Mouse (Mus musculus) MEL (cell line): ENCODE results near the gene Odf3. TPM values are rescaled to one million over a fixed set of nuclear protein-coding genes. Genes with fewer than 3 reads are reported as not detected.

Experiments
- DNase-seq: peaks from one replicate; pipeline ENCODE4 v3.0.0; 2011; ENCODE audit warnings: low read depth, low spot score
- H3K27ac ChIP-seq: 2 replicates; pipeline ENCODE4 v1.5.1; 2012; ENCODE audit warnings: low read depth, mild to moderate bottlenecking, control low read depth, low read length, moderate library complexity; ENCODE audit not compliant: control insufficient read depth
- H3K27me3 ChIP-seq, 2 experiments: fragments of 150-350 bp in 1 of 2; sonication (generic) in 1 of 2; 2 replicates each; pipeline ENCODE4 v1.6.1; 2012; ENCODE audit warnings: low read length in 2 of 2, mild to moderate bottlenecking in 2 of 2, improper control_type of control experiment in 1 of 2, moderate library complexity in 1 of 2; ENCODE audit not compliant: insufficient read depth in 2 of 2, control insufficient read depth in 1 of 2
- H3K36me3 ChIP-seq, 2 experiments: 2 replicates each; pipeline ENCODE4 v1.6.1; 2012 to 2014; ENCODE audit warnings: low read length in 2 of 2, improper control_type of control experiment in 1 of 2, inconsistent platforms in 1 of 2, mild to moderate bottlenecking in 1 of 2; ENCODE audit not compliant: insufficient read depth in 2 of 2, control insufficient read depth in 1 of 2
- H3K4me1 ChIP-seq, 2 experiments: fragments of 150-350 bp in 1 of 2; sonication (generic) in 1 of 2; 2 replicates each; pipeline ENCODE4 v1.6.1; 2012; ENCODE audit warnings: low read length in 2 of 2, improper control_type of control experiment in 1 of 2, mild to moderate bottlenecking in 1 of 2; ENCODE audit not compliant: insufficient read depth in 2 of 2, control insufficient read depth in 1 of 2
- H3K4me3 ChIP-seq, 2 experiments: fragments of 150-350 bp in 1 of 2; sonication (generic) in 1 of 2; 2 replicates each; pipeline ENCODE4 v1.5.1; 2012; ENCODE audit warnings: low read depth in 2 of 2, low read length in 2 of 2, mild to moderate bottlenecking in 2 of 2, moderate library complexity in 2 of 2, control low read depth in 1 of 2, improper control_type of control experiment in 1 of 2; ENCODE audit not compliant: control insufficient read depth in 1 of 2, insufficient read depth in 1 of 2
- H3K79me2 ChIP-seq: 2 replicates; pipeline ENCODE4 v1.6.1; 2012; ENCODE audit warnings: mild to moderate bottlenecking, low read length, moderate library complexity; ENCODE audit not compliant: control insufficient read depth, poor library complexity, insufficient read depth
- H3K9ac ChIP-seq: 2 replicates; pipeline ENCODE4 v1.6.1; 2012; ENCODE audit warnings: low read depth, mild to moderate bottlenecking, control low read depth, low read length, moderate library complexity; ENCODE audit not compliant: control insufficient read depth, poor library complexity, severe bottlenecking
- H3K9me3 ChIP-seq: fragments of 150-350 bp; sonication (generic); replicated peaks from 2 replicates; pipeline ENCODE4 v1.6.1; 2012; ENCODE audit warnings: mild to moderate bottlenecking, low read length, improper control_type of control experiment, moderate library complexity; ENCODE audit not compliant: insufficient read depth
- BHLHE40 ChIP-seq: IDR thresholded peaks from 2 replicates; pipeline ENCODE4 v1.6.1; 2012; ENCODE audit warnings: low read depth, mild to moderate bottlenecking, inconsistent platforms, low read length, improper control_type of control experiment, borderline replicate concordance
- CHD1 ChIP-seq: IDR thresholded peaks from 2 replicates; pipeline ENCODE4 v1.6.1; 2012; ENCODE audit warnings: low read depth, mild to moderate bottlenecking, inconsistent platforms, low read length, improper control_type of control experiment
- CHD2 ChIP-seq: IDR thresholded peaks from 2 replicates; pipeline ENCODE4 v1.6.1; 2011; ENCODE audit warnings: low read length, improper control_type of control experiment
- E2F4 ChIP-seq: IDR thresholded peaks from 2 replicates; pipeline ENCODE4 v1.6.1; 2011; ENCODE audit warnings: low read depth, low read length, improper control_type of control experiment, borderline replicate concordance
- ELF1 ChIP-seq: IDR thresholded peaks from 2 replicates; pipeline ENCODE4 v1.6.1; 2014; ENCODE audit warnings: low read depth, mild to moderate bottlenecking, inconsistent platforms, low read length, improper control_type of control experiment, moderate library complexity
- EP300 ChIP-seq, 2 experiments: IDR thresholded peaks; 2 replicates each; pipeline ENCODE4 v1.6.1; 2011; ENCODE audit warnings: improper control_type of control experiment in 2 of 2, low read length in 2 of 2, low read depth in 1 of 2, mild to moderate bottlenecking in 1 of 2
- ETS1 ChIP-seq: IDR thresholded peaks from 2 replicates; pipeline ENCODE4 v1.6.1; 2012; ENCODE audit warnings: low read depth, mild to moderate bottlenecking, inconsistent platforms, low read length, improper control_type of control experiment, moderate library complexity
- GABPA ChIP-seq: IDR thresholded peaks from 2 replicates; pipeline ENCODE4 v1.6.1; 2012; ENCODE audit warnings: low read depth, mild to moderate bottlenecking, inconsistent platforms, low read length, improper control_type of control experiment, moderate library complexity
- GATA1 ChIP-seq: IDR thresholded peaks from 2 replicates; pipeline ENCODE4 v1.6.1; 2011; ENCODE audit warnings: low read depth, low read length, improper control_type of control experiment
- HCFC1 ChIP-seq: IDR thresholded peaks from 2 replicates; pipeline ENCODE4 v1.6.1; 2012; ENCODE audit warnings: low read depth, mild to moderate bottlenecking, inconsistent platforms, low read length, improper control_type of control experiment, moderate library complexity
- JUND ChIP-seq: IDR thresholded peaks from 2 replicates; pipeline ENCODE4 v1.6.1; 2011; ENCODE audit warnings: low read depth, mild to moderate bottlenecking, improper control_type of control experiment, low read length
- KAT2A ChIP-seq: conservative IDR thresholded peaks from 2 replicates; pipeline ENCODE4 v1.6.1; 2012; ENCODE audit warnings: low read depth, low read length, improper control_type of control experiment, inconsistent platforms
- MAX ChIP-seq: IDR thresholded peaks from 2 replicates; pipeline ENCODE4 v1.6.1; 2011; ENCODE audit warnings: low read length, improper control_type of control experiment
- MEF2A ChIP-seq: IDR thresholded peaks from 2 replicates; pipeline ENCODE4 v1.6.1; 2014; ENCODE audit warnings: low read depth, mild to moderate bottlenecking, inconsistent platforms, low read length, improper control_type of control experiment; ENCODE audit not compliant: poor library complexity, insufficient replicate concordance, severe bottlenecking; ENCODE audit errors: extremely low read depth
- MXI1 ChIP-seq: IDR thresholded peaks from 2 replicates; pipeline ENCODE4 v1.6.1; 2011; ENCODE audit warnings: mild to moderate bottlenecking, low read depth, low read length, improper control_type of control experiment
- MYB ChIP-seq: IDR thresholded peaks from 2 replicates; pipeline ENCODE4 v1.6.1; 2011; ENCODE audit warnings: mild to moderate bottlenecking, low read depth, low read length, improper control_type of control experiment
- NRF1 ChIP-seq: IDR thresholded peaks from 2 replicates; pipeline ENCODE4 v1.6.1; 2014; ENCODE audit warnings: low read depth, mild to moderate bottlenecking, inconsistent platforms, low read length, improper control_type of control experiment, moderate library complexity; ENCODE audit not compliant: poor library complexity, insufficient read depth, severe bottlenecking
- POLR2A ChIP-seq, 2 experiments: IDR thresholded peaks; 2 replicates each; pipeline ENCODE4 v1.6.1; 2011 to 2012; ENCODE audit warnings: low read length in 2 of 2, mild to moderate bottlenecking in 2 of 2, control low read depth in 1 of 2, improper control_type of control experiment in 1 of 2, low read depth in 1 of 2, moderate library complexity in 1 of 2; ENCODE audit not compliant: control insufficient read depth in 1 of 2, insufficient read depth in 1 of 2, poor library complexity in 1 of 2
- POLR2AphosphoS5 ChIP-seq: IDR thresholded peaks from 2 replicates; pipeline ENCODE4 v1.6.1; 2012; ENCODE audit warnings: low read depth, borderline replicate concordance, mild to moderate bottlenecking, inconsistent platforms, low read length, moderate library complexity, mixed read lengths
- RAD21 ChIP-seq: IDR thresholded peaks from 2 replicates; pipeline ENCODE4 v1.6.1; 2011; ENCODE audit warnings: mild to moderate bottlenecking, low read depth, low read length, improper control_type of control experiment
- RCOR1 ChIP-seq: IDR thresholded peaks from 2 replicates; pipeline ENCODE4 v1.6.1; 2012; ENCODE audit warnings: low read depth, mild to moderate bottlenecking, inconsistent platforms, low read length, improper control_type of control experiment
- SMC3 ChIP-seq: IDR thresholded peaks from 2 replicates; pipeline ENCODE4 v1.6.1; 2011; ENCODE audit warnings: low read depth, low read length, improper control_type of control experiment
- TBP ChIP-seq: IDR thresholded peaks from 2 replicates; pipeline ENCODE4 v1.8.0; 2011; ENCODE audit warnings: low read depth, low read length, improper control_type of control experiment
- UBTF ChIP-seq: IDR thresholded peaks from 2 replicates; pipeline ENCODE4 v1.6.1; 2012; ENCODE audit warnings: low read depth, mild to moderate bottlenecking, inconsistent platforms, low read length, improper control_type of control experiment, moderate library complexity, borderline replicate concordance; ENCODE audit not compliant: insufficient read depth
- ZKSCAN1 ChIP-seq: IDR thresholded peaks from 2 replicates; pipeline ENCODE4 v1.6.1; 2012; ENCODE audit warnings: low read depth, mild to moderate bottlenecking, inconsistent platforms, low read length, improper control_type of control experiment, moderate library complexity
- polyA plus RNA-seq, 2 experiments: library from polyadenylated mRNA; stranded (reverse) in 1 of 2; unstranded in 1 of 2; fragments of >175 nt in 1 of 2; fragments of >200 nt in 1 of 2; gene quantifications; 2 replicates each; pipeline versions ENCODE4 v1.2.1 to v1.2.4; 2012; ENCODE audit warnings: low replicate concordance in 2 of 2, low read depth in 1 of 2; ENCODE audit not compliant: insufficient read length in 2 of 2, insufficient read depth in 1 of 2, missing spikeins in 1 of 2
- total RNA-seq: library from RNA; depleted of rRNA; stranded (reverse); fragments of 300-350 nt; gene quantifications from 2 replicates; pipeline ENCODE4 v1.2.3, GENCODE M21; 2012

The Odf3 gene
- total and polyA plus RNA-seq, 3 experiments, result not detected

- H3K9me3 ChIP-seq, result no peaks in the 10 kb centered on the region
- TF ChIP-seq EP300 (IDR thresholded peaks at IDR 0.05; ENCODE audit: low read depth in 1 of 2, low read length in 2 of 2) (no peak), ETS1 (no peak), MXI1 (no peak), ELF1 (no peak), POLR2AphosphoS5 (no peak), MAX (no peak)
- TF ChIP-seq, all 39 proteins: peak for 0
- H3K36me3 ChIP-seq, result peaks cover 0 to 2% of the 10 kb centered on the region in 2 experiments; a peak in 1 of 4 replicates
- no peak for DNase-seq
- H3K4me3 ChIP-seq, result no peak overlapping the region
- no peaks in the 10 kb centered on the region for H3K79me2 ChIP-seq
- H3K27ac ChIP-seq, result no peak overlapping the region
- no peaks in the 10 kb centered on the region for H3K27me3 ChIP-seq
- H3K9ac ChIP-seq, result no peak overlapping the region
- H3K4me1 ChIP-seq, result no peaks in the 10 kb centered on the region
Measured at GRCm38 (mm10) chr7:140897863-140898262, 50.3 kb downstream of the Odf3 start.

- Histone ChIP-seq H3K36me3 (no peaks in the 10 kb centered on the region), H3K27me3 (no peaks in the 10 kb centered on the region), H3K4me1 (no peaks in the 10 kb centered on the region), H3K9me3 (no peaks in the 10 kb centered on the region), H3K27ac (no peak overlapping the region), H3K9ac (no peak overlapping the region), H3K79me2 (no peaks in the 10 kb centered on the region), H3K4me3 (no peak overlapping the region)
- no peak for DNase-seq
- TF ChIP-seq KAT2A, result no peak
- no peak for TF ChIP-seq HCFC1
- no peak for TF ChIP-seq RCOR1
- TF ChIP-seq NRF1, result no peak
- no peak for TF ChIP-seq ZKSCAN1
- TF ChIP-seq BHLHE40, result no peak
- no peak for TF ChIP-seq GABPA
- TF ChIP-seq SMC3, result no peak
- TF ChIP-seq CHD1, result no peak
- no peak for TF ChIP-seq TBP
- no peak for TF ChIP-seq POLR2A (IDR thresholded peaks at IDR 0.05; ENCODE audit: control insufficient read depth in 1 of 2, insufficient read depth in 1 of 2, low read depth in 1 of 2, low read length in 2 of 2, poor library complexity in 1 of 2)
- no peak for TF ChIP-seq MAX
- no peak for TF ChIP-seq RAD21
- TF ChIP-seq UBTF, result no peak
- TF ChIP-seq CHD2, result no peak
- TF ChIP-seq GATA1, result no peak
- no peak for TF ChIP-seq MYB
- TF ChIP-seq MEF2A, result no peak
- TF ChIP-seq JUND, result no peak
- TF ChIP-seq E2F4, result no peak
Measured at GRCm38 (mm10) chr7:140899121-140899520, 51.5 kb downstream of the Odf3 start.
